Mouse (Mus musculus) olfactory bulb, adult 2 months (tissue): ENCODE data around the gene Pnmal1.

ENCODE experiments used
- CTCF ChIP-seq: fragments of 200-500 bp; IDR thresholded peaks from 2 replicates; pipeline ENCODE4 v1.5.1; 2012; ENCODE audit warnings: low read depth, mild to moderate bottlenecking, low read length, moderate library complexity; ENCODE audit not compliant: insufficient read depth
- POLR2A ChIP-seq: fragments of 200-500 bp; IDR thresholded peaks from 2 replicates; pipeline ENCODE4 v1.6.1; 2012; ENCODE audit warnings: mild to moderate bottlenecking, low read depth, low read length, moderate library complexity; ENCODE audit not compliant: insufficient read depth

GRCm38 (mm10) chr7:17009326-17010009 is 50.0 kb downstream of the Pnmal1 start:
- no peak for TF ChIP-seq POLR2A
- TF ChIP-seq CTCF: no peak
